Mouse (Mus musculus) myocyte (in vitro differentiated cells): ENCODE results near the gene Hoxb4. TPM values are rescaled to one million over a fixed set of nuclear protein-coding genes. Genes with fewer than 3 reads are reported as not detected.

Experiments
- H3K27me3 ChIP-seq: one replicate; pipeline ENCODE4 v1.6.1; 2011; ENCODE audit not compliant: control insufficient read depth, insufficient read depth, insufficient read length
- H3K36me3 ChIP-seq: one replicate; pipeline ENCODE4 v1.6.1; 2011; ENCODE audit not compliant: control insufficient read depth, insufficient read depth
- H3K4me2 ChIP-seq: one replicate; pipeline ENCODE4 v1.6.1; 2011; ENCODE audit warnings: low read depth, control low read depth
- H3K4me3 ChIP-seq: one replicate; pipeline ENCODE4 v1.5.1; 2011; ENCODE audit warnings: mild to moderate bottlenecking, control low read depth, moderate library complexity
- H3K79me2 ChIP-seq: one replicate; pipeline ENCODE4 v1.6.1; 2011; ENCODE audit not compliant: control insufficient read depth, insufficient read depth
- H3ac ChIP-seq: one replicate; pipeline ENCODE4 v1.6.1; 2011; ENCODE audit not compliant: control insufficient read depth, insufficient read length
- CEBPB ChIP-seq: IDR thresholded peaks from 2 replicates; pipeline ENCODE4 v1.6.1; 2011; ENCODE audit warnings: mild to moderate bottlenecking, moderate library complexity; ENCODE audit not compliant: poor library complexity, insufficient read depth, severe bottlenecking
- E2F4 ChIP-seq: IDR thresholded peaks from one replicate; pipeline ENCODE4 v1.6.1; 2011; ENCODE audit warnings: mild to moderate bottlenecking, control low read depth, moderate library complexity; ENCODE audit not compliant: insufficient read depth
- MAX ChIP-seq: IDR thresholded peaks from one replicate; pipeline ENCODE4 v1.6.1; 2011; ENCODE audit warnings: low read depth, mild to moderate bottlenecking, control low read depth
- MYOD1 ChIP-seq, 3 experiments: IDR thresholded peaks; one replicate each; pipeline ENCODE4 v1.6.1; 2011; ENCODE audit warnings: control low read depth in 2 of 3, low read depth in 2 of 3, mild to moderate bottlenecking in 2 of 3, moderate library complexity in 1 of 3; ENCODE audit not compliant: insufficient read length in 2 of 3, control insufficient read depth in 1 of 3
- MYOG ChIP-seq, 3 experiments: IDR thresholded peaks; one replicate each; pipeline ENCODE4 v1.6.1; 2011; ENCODE audit warnings: control low read depth in 2 of 3, low read depth in 2 of 3, mild to moderate bottlenecking in 2 of 3; ENCODE audit not compliant: insufficient read length in 2 of 3, control insufficient read depth in 1 of 3, insufficient read depth in 1 of 3
- POLR2A ChIP-seq: IDR thresholded peaks from one replicate; pipeline ENCODE4 v1.6.1; 2011; ENCODE audit warnings: low read depth, mild to moderate bottlenecking, control low read depth, moderate library complexity; ENCODE audit not compliant: insufficient read length
- POLR2AphosphoS2 ChIP-seq: IDR thresholded peaks from one replicate; pipeline ENCODE4 v1.6.1; 2011; ENCODE audit warnings: low read depth, control low read depth; ENCODE audit not compliant: insufficient read length
- REST ChIP-seq: IDR thresholded peaks from one replicate; pipeline ENCODE4 v1.6.1; 2011; ENCODE audit warnings: mild to moderate bottlenecking, control low read depth, moderate library complexity; ENCODE audit not compliant: insufficient read depth, insufficient read length
- SRF ChIP-seq: IDR thresholded peaks from one replicate; pipeline ENCODE4 v1.6.1; 2011; ENCODE audit warnings: low read depth; ENCODE audit not compliant: control insufficient read depth, insufficient read length
- TCF12 ChIP-seq: IDR thresholded peaks from one replicate; pipeline ENCODE4 v1.6.1; 2011; ENCODE audit warnings: mild to moderate bottlenecking, control low read depth; ENCODE audit not compliant: poor library complexity, insufficient read depth, severe bottlenecking
- TCF3 ChIP-seq: IDR thresholded peaks from one replicate; pipeline ENCODE4 v1.6.1; 2011; ENCODE audit warnings: low read depth, control low read depth; ENCODE audit not compliant: insufficient read length
- USF1 ChIP-seq: IDR thresholded peaks from one replicate; pipeline ENCODE4 v1.6.1; 2011; ENCODE audit warnings: low read depth, mild to moderate bottlenecking, control low read depth, moderate library complexity
- polyA plus RNA-seq: library from polyadenylated mRNA; unstranded; fragments of >200 nt; fragmentation: generic; extraction: Trizol; gene quantifications from one replicate; pipeline ENCODE4 v1.2.1, GENCODE M21; 2012; ENCODE audit warnings: missing spikeins

Hoxb4 gene
- polyA plus RNA-seq, 1 experiment: not detected

- no peak overlapping the region for H3K4me3 ChIP-seq
- H3K27me3 ChIP-seq: peaks cover 68% of the 10 kb centered on the region
These were observed 45.7 kb downstream of the Hoxb4 start for GRCm38 (mm10) chr11:96363807-96364206.

DNA sequence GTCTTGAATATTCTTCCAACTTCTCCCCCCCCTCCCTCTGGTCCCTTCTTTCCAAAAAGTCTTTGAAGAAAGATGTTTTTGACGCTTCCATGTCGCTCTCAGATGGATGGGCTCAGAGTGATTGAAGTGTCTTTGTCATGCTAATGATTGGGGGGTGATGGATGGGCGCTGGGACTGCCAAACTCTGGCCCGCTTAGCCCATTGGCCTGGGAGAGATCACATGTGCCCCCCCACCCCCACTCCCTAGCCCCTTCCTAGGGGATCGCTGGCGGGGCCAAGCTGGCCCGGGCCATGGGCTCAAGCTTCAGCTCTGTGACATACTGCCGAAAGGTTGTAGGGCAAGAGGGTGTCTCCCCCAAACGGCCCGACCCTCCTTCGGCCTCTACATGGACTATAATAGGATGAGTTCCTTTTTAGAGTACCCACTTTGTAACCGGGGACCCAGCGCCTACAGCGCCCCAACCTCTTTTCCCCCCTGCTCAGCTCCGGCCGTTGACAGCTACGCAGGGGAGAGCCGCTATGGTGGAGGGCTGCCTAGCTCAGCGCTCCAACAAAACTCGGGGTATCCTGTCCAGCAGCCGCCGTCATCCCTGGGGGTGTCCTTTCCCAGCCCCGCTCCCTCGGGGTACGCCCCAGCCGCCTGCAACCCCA lies 47.5 kb downstream of the Hoxb4 start, which contains the start of gene Hoxb1:
Hoxb1 (plus strand) TSS at position 312 of the 651 bp plus-strand sequence.
- Histone ChIP-seq H3K27me3 (peaks cover 80% of the 10 kb centered on the region), H3ac (no peak within 1 kb of the TSS), H3K4me2 (no peak within 1 kb of the TSS), H3K79me2 (no peaks in the 10 kb centered on the region), H3K36me3 (no peaks in the 10 kb centered on the region), H3K4me3 (no peak within 1 kb of the TSS)
- TF ChIP-seq MYOG (IDR thresholded peaks at IDR 0.05; ENCODE audit: control insufficient read depth in 1 of 3, insufficient read depth in 1 of 3, insufficient read length in 2 of 3, low read depth in 2 of 3): no peak
- TF ChIP-seq USF1: no peak
- no peak for TF ChIP-seq REST
- no peak for TF ChIP-seq POLR2A
- TF ChIP-seq MYOD1 (IDR thresholded peaks at IDR 0.05; ENCODE audit: control insufficient read depth in 1 of 3, insufficient read length in 2 of 3, low read depth in 2 of 3): no peak
- TF ChIP-seq E2F4: no peak
- no peak for TF ChIP-seq CEBPB
- no peak for TF ChIP-seq TCF3
- no peak for TF ChIP-seq TCF12
- TF ChIP-seq MAX: no peak
- TF ChIP-seq POLR2AphosphoS2: no peak
- no peak for TF ChIP-seq SRF

More at GRCm38 (mm10) chr11:96363807-96364206, 45.7 kb downstream of the Hoxb4 start:
- Histone ChIP-seq H3K36me3 (no peaks in the 10 kb centered on the region), H3K79me2 (no peaks in the 10 kb centered on the region), H3ac (no peak overlapping the region), H3K4me2 (no peak overlapping the region)
- TF ChIP-seq TCF3 (no peak), POLR2AphosphoS2 (no peak), USF1 (no peak), POLR2A (no peak), MYOG (IDR thresholded peaks at IDR 0.05; ENCODE audit: control insufficient read depth in 1 of 3, insufficient read depth in 1 of 3, insufficient read length in 2 of 3, low read depth in 2 of 3) (no peak), E2F4 (no peak), SRF (no peak), CEBPB (no peak), MYOD1 (IDR thresholded peaks at IDR 0.05; ENCODE audit: control insufficient read depth in 1 of 3, insufficient read length in 2 of 3, low read depth in 2 of 3) (no peak), REST (no peak), MAX (no peak), TCF12 (no peak)

GRCm38 (mm10) chr11:96366092-96367041 lies 48.3 kb downstream of the Hoxb4 start:
- no peak overlapping the region for H3K4me3 ChIP-seq
- peaks cover 85% of the 10 kb centered on the region for H3K27me3 ChIP-seq
- H3K36me3 ChIP-seq: no peaks in the 10 kb centered on the region
- H3K4me2 ChIP-seq: no peak overlapping the region
- no peak overlapping the region for H3ac ChIP-seq
- TF ChIP-seq SRF (no peak), CEBPB (no peak), E2F4 (no peak), POLR2A (no peak), REST (no peak), MYOG (IDR thresholded peaks at IDR 0.05; ENCODE audit: control insufficient read depth in 1 of 3, insufficient read depth in 1 of 3, insufficient read length in 2 of 3, low read depth in 2 of 3) (no peak), USF1 (no peak)
- no peaks in the 10 kb centered on the region for H3K79me2 ChIP-seq

DNA sequence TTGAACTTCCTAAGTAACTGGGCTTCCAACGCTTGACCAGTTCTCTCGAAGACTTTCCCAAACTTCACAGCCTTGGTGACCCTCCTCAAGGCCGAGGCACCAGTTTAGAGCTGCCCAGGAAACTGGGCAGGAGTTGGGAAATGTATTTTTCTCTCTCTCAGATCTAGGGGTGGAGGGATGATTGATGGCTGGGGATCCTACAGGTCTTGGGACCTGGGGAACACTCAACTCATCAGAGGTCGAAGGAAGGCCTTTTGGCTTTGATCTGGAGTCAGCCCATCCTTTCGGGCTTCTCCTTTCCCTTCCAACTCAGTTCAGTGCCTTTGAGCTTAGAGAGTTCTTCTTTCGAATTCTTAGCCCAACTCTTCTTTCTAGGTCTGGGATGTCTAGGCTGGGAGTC lies 49.1 kb downstream of the Hoxb4 start:
- Histone ChIP-seq H3K36me3 (no peaks in the 10 kb centered on the region), H3K4me3 (no peak overlapping the region), H3K79me2 (no peaks in the 10 kb centered on the region), H3K27me3 (peaks cover 83% of the 10 kb centered on the region), H3ac (no peak overlapping the region), H3K4me2 (no peak overlapping the region)
- TF ChIP-seq MYOD1 (IDR thresholded peaks at IDR 0.05; ENCODE audit: control insufficient read depth in 1 of 3, insufficient read length in 2 of 3, low read depth in 2 of 3) (no peak), POLR2A (no peak), MYOG (IDR thresholded peaks at IDR 0.05; ENCODE audit: control insufficient read depth in 1 of 3, insufficient read depth in 1 of 3, insufficient read length in 2 of 3, low read depth in 2 of 3) (no peak), TCF12 (no peak), USF1 (no peak), SRF (no peak), CEBPB (no peak), E2F4 (no peak), REST (no peak), MAX (no peak), TCF3 (no peak), POLR2AphosphoS2 (no peak)
